Mouse (Mus musculus): ENCODE measurements at regions not wholly inside any gene's neighbourhood (a gene's known extent, or its start where the extent isn't known, plus 50 kb on each side); places are given as distances from the start of the nearest gene placed in this dataset.

- no peak for TF ChIP-seq CTCF (IDR thresholded peaks at IDR 0.05; ENCODE audit: borderline replicate concordance, control insufficient read depth, extremely low read depth, insufficient read depth, low read length, poor library complexity)
- no peak for TF ChIP-seq POLR2A (IDR thresholded peaks at IDR 0.05; ENCODE audit: control insufficient read depth, extremely low read depth, insufficient read depth, low read length, poor library complexity)
Observed at GRCm38 (mm10) chr13:41910736-41911135, 63.3 kb upstream of the Adtrp start.

Data from thymus, adult 2 months (tissue).